In genomic region chr4:128422486-128422885, GRCm38 (mm10) we compare ENCODE assay signal across 32 mouse cellular contexts.
DNase-seq lines count a peak whose midpoint lies in the region; ATAC-seq lines count a peak whose summit lies in the region.
"Had no signal": no experiment of that assay in that cellular context is flagged by ENCODE, and none has a peak within 500 bp of the region (broad histone marks: within the 10 kb centered on the region; RNA-seq: fewer than 3 reads in every experiment).

No protein-coding gene starts in this region.

- ATAC-seq in forebrain, embryonic 14.5 days: peak; percentile 9; the same call in 1 of the 2 replicates
- ATAC-seq in forebrain, embryonic 15.5 days (replicated peaks): no peak
- peak; percentile 83 for ATAC-seq in lung, embryonic 16.5 days (ENCODE audit: low read depth)
- ATAC-seq: activated CD4-positive, CD25-positive, alpha-beta regulatory T cell, adult 4 months; inflammation-experienced regulatory T-cells, adult 6 months; liver, embryonic 12.5 days; liver, postnatal 0 days had no signal

- H3K27me3 ChIP-seq in forebrain, embryonic 14.5 days (replicated peaks; ENCODE audit: control insufficient read depth, insufficient read depth, low read length): no peaks in the 10 kb centered on the region
- no peaks in the 10 kb centered on the region for H3K27me3 ChIP-seq in forebrain, embryonic 15.5 days
- no peaks in the 10 kb centered on the region for H3K27me3 ChIP-seq in lung, embryonic 16.5 days (ENCODE audit: control insufficient read depth, insufficient read depth, low read depth, low read length)
- H3K27me3 ChIP-seq: embryonic facial prominence, embryonic 12.5 days; liver, embryonic 12.5 days; megakaryocyte, embryonic 14.5 days; midbrain, embryonic 12.5 days had no signal

- no peaks in the 10 kb centered on the region for H3K36me3 ChIP-seq in forebrain, embryonic 14.5 days (ENCODE audit: control insufficient read depth, insufficient read depth, low read length)
- H3K36me3 ChIP-seq in forebrain, embryonic 15.5 days: no peaks in the 10 kb centered on the region
- H3K36me3 ChIP-seq in lung, embryonic 16.5 days (ENCODE audit: control insufficient read depth, insufficient read depth, low read length): no peaks in the 10 kb centered on the region
- H3K36me3 ChIP-seq: embryonic facial prominence, embryonic 12.5 days; forebrain, embryonic 12.5 days; liver, embryonic 12.5 days; midbrain, embryonic 12.5 days had no signal

- H3K4me1 ChIP-seq in forebrain, embryonic 14.5 days (ENCODE audit: control insufficient read depth, insufficient read depth, low read length): peaks cover 15% of the 10 kb centered on the region
- peaks cover 36% of the 10 kb centered on the region for H3K4me1 ChIP-seq in forebrain, embryonic 15.5 days
- peaks cover 14% of the 10 kb centered on the region for H3K4me1 ChIP-seq in lung, embryonic 16.5 days (replicated peaks; ENCODE audit: control insufficient read depth, insufficient read depth, low read length)
- H3K4me1 ChIP-seq: embryonic facial prominence, embryonic 12.5 days; liver, embryonic 12.5 days; megakaryocyte, embryonic 14.5 days had no signal

- H3K9ac ChIP-seq in forebrain, embryonic 14.5 days (ENCODE audit: low read length): 0 out of 2 replicates have a peak overlapping the region, but pooled peaks have one; percentile 5
- no peak overlapping the region for H3K9ac ChIP-seq in forebrain, embryonic 15.5 days (replicated peaks)
- no peak overlapping the region for H3K9ac ChIP-seq in lung, embryonic 16.5 days (ENCODE audit: low read length)
- H3K9ac ChIP-seq: embryonic facial prominence, embryonic 12.5 days; forebrain, embryonic 12.5 days; hindbrain, embryonic 14.5 days; liver, embryonic 12.5 days; liver, postnatal 0 days; midbrain, embryonic 12.5 days had no signal

- no peaks in the 10 kb centered on the region for H3K9me3 ChIP-seq in forebrain, embryonic 14.5 days (replicated peaks; ENCODE audit: control insufficient read depth, low read length)
- no peaks in the 10 kb centered on the region for H3K9me3 ChIP-seq in forebrain, embryonic 15.5 days
- H3K9me3 ChIP-seq in lung, embryonic 16.5 days (ENCODE audit: control insufficient read depth, low read length): no peaks in the 10 kb centered on the region
- H3K9me3 ChIP-seq: embryonic facial prominence, embryonic 12.5 days; forebrain, embryonic 12.5 days; midbrain, embryonic 12.5 days had no signal

- no peak for DNase-seq in forebrain, embryonic 14.5 days (ENCODE audit: low spot score)
- no peak for DNase-seq in lung, postnatal 14 days
- DNase-seq in lung, postnatal 25 days (ENCODE audit: low spot score): peak; percentile 48
- DNase-seq in retina, postnatal 1 day: peak; percentile 73
- DNase-seq in layer of hippocampus, postnatal 25 days (ENCODE audit: extremely low spot score in 1 of 2, low spot score in 1 of 2): no peak
- no peak for DNase-seq in left cerebral cortex, adult 18-20 months (ENCODE audit: low spot score in 2 of 2)
- DNase-seq: adrenal gland, adult 2 months; adrenal gland, postnatal 36 days; B cell, adult 2 months; cerebellum, adult 2 months; cerebellum, postnatal 14 days; gastrocnemius, adult 2 months; gastrocnemius, postnatal 36 days; heart, adult 18-20 months; heart, postnatal 36 days; kidney, adult 11 months; kidney, postnatal 14 days; left cerebral cortex, postnatal 4 days; liver, postnatal 0 days; right cerebral cortex, postnatal 25 days had no signal

- no peak overlapping the region for H3K27ac ChIP-seq in forebrain, embryonic 14.5 days (ENCODE audit: low read depth, low read length)
- H3K27ac ChIP-seq in forebrain, embryonic 15.5 days (replicated peaks): no peak overlapping the region
- peak overlapping the region; percentile 79 for H3K27ac ChIP-seq in lung, embryonic 16.5 days (ENCODE audit: low read length)
- H3K27ac ChIP-seq: embryonic facial prominence, embryonic 12.5 days; forebrain, embryonic 12.5 days; gastrocnemius, adult 2 months; hindbrain, embryonic 14.5 days; layer of hippocampus, adult 2 months; liver, embryonic 12.5 days; midbrain, embryonic 12.5 days had no signal

- 13% methylated on average over 4 of the region's 4 CpGs for WGBS in forebrain, embryonic 14.5 days
- 19% methylated on average over 4 of the region's 4 CpGs for WGBS in forebrain, embryonic 15.5 days
- 64% methylated on average over 4 of the region's 4 CpGs for WGBS in lung, embryonic 16.5 days

- H3K4me3 ChIP-seq in forebrain, embryonic 14.5 days (ENCODE audit: low read depth, low read length): no peak overlapping the region
- H3K4me3 ChIP-seq in forebrain, embryonic 15.5 days: no peak overlapping the region
- no peak overlapping the region for H3K4me3 ChIP-seq in lung, embryonic 16.5 days (ENCODE audit: low read length)
- H3K4me3 ChIP-seq: embryonic facial prominence, embryonic 12.5 days; forebrain, embryonic 12.5 days; gastrocnemius, adult 2 months; layer of hippocampus, adult 2 months; liver, embryonic 12.5 days; megakaryocyte, embryonic 14.5 days; midbrain, embryonic 12.5 days had no signal

- H3K4me2 ChIP-seq in forebrain, embryonic 14.5 days (ENCODE audit: low read length): no peak overlapping the region
- no peak overlapping the region for H3K4me2 ChIP-seq in forebrain, embryonic 15.5 days (replicated peaks)
- 0 out of 2 replicates have a peak overlapping the region, but pooled peaks have one; percentile 6 for H3K4me2 ChIP-seq in lung, embryonic 16.5 days (ENCODE audit: low read depth, low read length)
- H3K4me2 ChIP-seq: embryonic facial prominence, embryonic 12.5 days; forebrain, embryonic 12.5 days; heart, embryonic 11.5 days; hindbrain, embryonic 14.5 days; liver, embryonic 12.5 days; midbrain, embryonic 12.5 days had no signal

Comparison
In these comparisons a context has a peak if more than half of its experiments do, and no peak if none do; other contexts are left out.
1. DNase-seq: peak in lung, postnatal 25 days (single experiment) and retina, postnatal 1 day (single experiment); none in forebrain, embryonic 14.5 days (single experiment), lung, postnatal 14 days (single experiment), layer of hippocampus, postnatal 25 days (0 of 2) and left cerebral cortex, adult 18-20 months (0 of 2).